Comparison of ENCODE assay signal across 10 mouse cellular contexts in the genomic region with DNA sequence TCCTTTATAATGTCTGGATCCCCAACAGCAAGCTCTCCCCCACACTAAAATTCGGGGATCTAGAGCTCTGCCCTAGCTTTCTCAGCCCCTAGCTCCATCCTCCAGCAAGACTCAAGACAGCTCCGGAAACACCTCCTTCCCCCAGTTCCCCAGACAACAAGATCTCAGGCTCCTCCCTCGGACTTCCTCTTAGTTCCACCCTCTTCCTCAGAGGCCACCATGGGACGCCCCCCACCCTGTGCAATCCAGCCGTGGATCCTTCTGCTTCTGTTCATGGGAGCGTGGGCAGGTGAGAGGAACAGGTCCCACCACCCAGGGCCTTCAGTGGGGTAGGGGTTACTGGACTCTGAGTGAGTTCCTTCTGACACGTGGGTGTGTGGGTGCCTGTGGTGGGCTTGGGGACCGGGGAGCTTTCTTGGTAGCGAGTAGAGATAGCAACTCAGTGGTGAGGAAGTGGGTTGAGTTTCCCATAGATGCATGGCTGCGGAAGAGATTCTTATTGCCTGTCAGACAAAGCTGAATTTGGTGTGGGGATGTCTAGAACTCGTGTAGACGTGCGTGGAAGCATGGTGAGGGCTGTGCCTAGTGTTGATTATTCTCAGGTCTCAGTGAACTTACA. TPM values are rescaled to one million over a fixed set of nuclear protein-coding genes. Genes with fewer than 3 reads are reported as not detected.
DNase-seq lines count a peak whose midpoint lies in the region; ATAC-seq and TF ChIP-seq lines count a peak whose summit lies in the region.
"Had no signal": no experiment of that assay in that cellular context is flagged by ENCODE, and none has a peak within 500 bp of the region (broad histone marks: within the 10 kb centered on the region; RNA-seq: fewer than 3 reads in every experiment).

No protein-coding gene starts in this region.

- H3K9me3 ChIP-seq in forebrain, embryonic 15.5 days, result no peaks in the 10 kb centered on the region
- H3K9me3 ChIP-seq in kidney, postnatal 0 days (replicated peaks; ENCODE audit: low read length), result no peaks in the 10 kb centered on the region

- no peaks in the 10 kb centered on the region; the same call in 1 of the 2 replicates for H3K4me1 ChIP-seq in heart, adult 2 months (ENCODE audit: control insufficient read depth, insufficient read depth, low read length)
- peaks cover 20% of the 10 kb centered on the region for H3K4me1 ChIP-seq in forebrain, embryonic 15.5 days
- H3K4me1 ChIP-seq in kidney, postnatal 0 days (replicated peaks; ENCODE audit: insufficient read depth, low read length), result peaks cover 6% of the 10 kb centered on the region

- whole genome bisulfite sequencing in heart, adult 2 months, result 31% methylated on average over 13 of the region's 13 CpGs
- WGBS in forebrain, embryonic 15.5 days, result 36% methylated on average over 13 of the region's 13 CpGs
- 37% methylated on average over 13 of the region's 13 CpGs for WGBS in kidney, postnatal 0 days

- no peak for TF ChIP-seq EP300 in heart, adult 2 months (IDR thresholded peaks at IDR 0.05; ENCODE audit: insufficient read depth, low read depth, low read length)

- ATAC-seq in forebrain, embryonic 15.5 days (replicated peaks), result peak; percentile 57
- peak; percentile 44 for ATAC-seq in kidney, postnatal 0 days (replicated peaks; ENCODE audit: low FRiP score, low read depth)
- no peak for ATAC-seq in erythroid progenitor cell, adult 5-6 weeks (replicated peaks; ENCODE audit: low FRiP score, poor library complexity, severe bottlenecking)

- H3K27me3 ChIP-seq in heart, adult 2 months (ENCODE audit: control insufficient read depth, insufficient read depth, low read length), result no peaks in the 10 kb centered on the region
- peaks cover 32% of the 10 kb centered on the region for H3K27me3 ChIP-seq in forebrain, embryonic 15.5 days
- no peaks in the 10 kb centered on the region for H3K27me3 ChIP-seq in kidney, postnatal 0 days (ENCODE audit: insufficient read depth, low read length)

- peak; percentile 43 to 45 for DNase-seq in heart, adult 2 months
- DNase-seq in heart, postnatal 14 days, result no peak
- DNase-seq in kidney, postnatal 0 days (ENCODE audit: low spot score), result peak; percentile 29
- DNase-seq in mesoderm, embryonic 11.5 days (ENCODE audit: low read depth, low spot score), result peak; percentile 12
- no peak for DNase-seq in urinary bladder, postnatal 36 days (ENCODE audit: low spot score in 2 of 2)
- no peak for DNase-seq in layer of hippocampus, postnatal 10 days (ENCODE audit: low spot score in 2 of 2)

- H3K9ac ChIP-seq in heart, adult 2 months (ENCODE audit: low read depth, low read length), result peak overlapping the region; percentile 40
- peak overlapping the region; percentile 55 for H3K9ac ChIP-seq in forebrain, embryonic 15.5 days (replicated peaks)
- H3K9ac ChIP-seq in kidney, postnatal 0 days (ENCODE audit: low read depth, low read length), result peak overlapping the region; percentile 47; the same call in 1 of the 2 replicates

- H3K4me2 ChIP-seq in forebrain, embryonic 15.5 days (replicated peaks), result peak overlapping the region; percentile 80
- H3K4me2 ChIP-seq in kidney, postnatal 0 days (ENCODE audit: low read length), result peak overlapping the region; percentile 93

- no peaks in the 10 kb centered on the region for H3K79me2 ChIP-seq in heart, adult 2 months (replicated peaks; ENCODE audit: control insufficient read depth, insufficient read depth, low read length)

- intact Hi-C loops in heart, adult 2 months (cut with DNase I), result loop anchor here (2.0 kb wide), 1 partner anchor 17 kb away; no protein-coding TSS in a partner anchor
- intact Hi-C loops in heart, postnatal 14 days (cut with DNase I), result no loop called here

- H3K4me3 ChIP-seq in heart, adult 2 months, result peak overlapping the region; percentile 54
- peak overlapping the region; percentile 52 for H3K4me3 ChIP-seq in forebrain, embryonic 15.5 days
- H3K4me3 ChIP-seq in kidney, postnatal 0 days (replicated peaks; ENCODE audit: low read depth, low read length), result peak overlapping the region; percentile 49

- H3K36me3 ChIP-seq in heart, adult 2 months (ENCODE audit: control insufficient read depth, insufficient read depth, low read length), result no peaks in the 10 kb centered on the region
- no peaks in the 10 kb centered on the region for H3K36me3 ChIP-seq in forebrain, embryonic 15.5 days
- H3K36me3 ChIP-seq in kidney, postnatal 0 days (ENCODE audit: insufficient read depth, low read length), result no peaks in the 10 kb centered on the region

- peak overlapping the region; percentile 65 for H3K27ac ChIP-seq in heart, adult 2 months
- no peak overlapping the region for H3K27ac ChIP-seq in forebrain, embryonic 15.5 days (replicated peaks)
- no peak overlapping the region for H3K27ac ChIP-seq in kidney, postnatal 0 days
- H3K27ac ChIP-seq: macrophage had no signal

- TF ChIP-seq POLR2A in heart, adult 2 months (IDR thresholded peaks at IDR 0.05; ENCODE audit: insufficient read depth, low read depth, low read length), result peak; percentile 57; the same call in 1 of the 2 replicates

- TF ChIP-seq CTCF in heart, adult 2 months (IDR thresholded peaks at IDR 0.05), result no peak
- no peak for TF ChIP-seq CTCF in kidney, postnatal 0 days (IDR thresholded peaks at IDR 0.05; ENCODE audit: low read depth)

RNA-seq across cellular contexts. Expression of gene Klk8, which starts 0.6 kb away (rescaled TPM):
- total RNA-seq in heart, adult 2 months (2021), result 10 to 100 TPM; 10.6 TPM
- 8.5 and 9.0 TPM in 2 replicates for polyA plus RNA-seq in heart, adult 2 months (2012; rRNA removed)
- total RNA-seq in heart, postnatal 14 days (2021), result 10 to 100 TPM; 10.6 to 14.2 TPM
- 4.8 and 6.4 TPM in 2 replicates for polyA plus RNA-seq in forebrain, embryonic 15.5 days (2015; fragmentation: Nextera tagmentation; extraction: Ambion mirVana)
- 23.1 and 26.8 TPM in 2 replicates for polyA plus RNA-seq in kidney, postnatal 0 days (2015; fragmentation: Nextera tagmentation; extraction: Ambion mirVana)
- total RNA-seq in erythroid progenitor cell, adult 5-6 weeks (2015; ENCODE audit: low replicate concordance), result not detected in 2 replicates
- not detected in 2 replicates for total RNA-seq in erythroid progenitor cell, adult 5-6 weeks (2017; ENCODE audit: low replicate concordance)
- 10 to 100 TPM; 23.5 to 25.0 TPM for total RNA-seq in layer of hippocampus, postnatal 10 days (2021)
- polyA plus RNA-seq: macrophage had no signal

RNA-seq across cellular contexts. Expression of gene Klk9, which starts 6.3 kb away (rescaled TPM):
- not detected for total RNA-seq in heart, adult 2 months (2021)
- polyA plus RNA-seq in heart, adult 2 months (2012; rRNA removed), result 0.12 TPM in 2 replicates
- total RNA-seq in heart, postnatal 14 days (2021), result not detected
- not detected in 2 replicates for polyA plus RNA-seq in forebrain, embryonic 15.5 days (2015; fragmentation: Nextera tagmentation; extraction: Ambion mirVana)
- polyA plus RNA-seq in kidney, postnatal 0 days (2015; fragmentation: Nextera tagmentation; extraction: Ambion mirVana), result 0.08 and 0.18 TPM in 2 replicates
- total RNA-seq in erythroid progenitor cell, adult 5-6 weeks (2015; ENCODE audit: low replicate concordance), result not detected in 2 replicates
- total RNA-seq in erythroid progenitor cell, adult 5-6 weeks (2017; ENCODE audit: low replicate concordance), result not detected in 2 replicates
- not detected for total RNA-seq in layer of hippocampus, postnatal 10 days (2021)
- polyA plus RNA-seq: macrophage had no signal

RNA-seq across cellular contexts. Expression of gene Klk7, which starts 13.1 kb away (rescaled TPM):
- not detected for total RNA-seq in heart, adult 2 months (2021)
- polyA plus RNA-seq in heart, adult 2 months (2012; rRNA removed), result 0.08 TPM in 1 of 2 replicates, not detected in the other
- total RNA-seq in heart, postnatal 14 days (2021), result under 1 TPM; 0.19 to 0.20 TPM
- not detected in 2 replicates for polyA plus RNA-seq in forebrain, embryonic 15.5 days (2015; fragmentation: Nextera tagmentation; extraction: Ambion mirVana)
- 0.14 TPM in 1 of 2 replicates, not detected in the other for polyA plus RNA-seq in kidney, postnatal 0 days (2015; fragmentation: Nextera tagmentation; extraction: Ambion mirVana)
- not detected in 2 replicates for total RNA-seq in erythroid progenitor cell, adult 5-6 weeks (2015; ENCODE audit: low replicate concordance)
- not detected in 2 replicates for total RNA-seq in erythroid progenitor cell, adult 5-6 weeks (2017; ENCODE audit: low replicate concordance)
- total RNA-seq in layer of hippocampus, postnatal 10 days (2021), result under 1 TPM; 0.29 to 0.62 TPM
- polyA plus RNA-seq: C2C12, macrophage had no signal

RNA-seq across cellular contexts. Expression of gene Klk10, which starts 17.1 kb away (rescaled TPM):
- total RNA-seq in heart, adult 2 months (2021), result under 1 TPM; 0.27 to 0.65 TPM
- 0.70 and 1.8 TPM in 2 replicates for polyA plus RNA-seq in heart, adult 2 months (2012; rRNA removed)
- total RNA-seq in heart, postnatal 14 days (2021), result under 1 TPM; 0.22 to 0.33 TPM
- polyA plus RNA-seq in forebrain, embryonic 15.5 days (2015; fragmentation: Nextera tagmentation; extraction: Ambion mirVana), result 0.17 and 0.36 TPM in 2 replicates
- 0.46 and 0.51 TPM in 2 replicates for polyA plus RNA-seq in kidney, postnatal 0 days (2015; fragmentation: Nextera tagmentation; extraction: Ambion mirVana)
- total RNA-seq in erythroid progenitor cell, adult 5-6 weeks (2015; ENCODE audit: low replicate concordance), result not detected in 2 replicates
- not detected in 2 replicates for total RNA-seq in erythroid progenitor cell, adult 5-6 weeks (2017; ENCODE audit: low replicate concordance)
- total RNA-seq in layer of hippocampus, postnatal 10 days (2021), result under 1 TPM; 0.31 to 0.43 TPM
- polyA plus RNA-seq: macrophage had no signal

RNA-seq across cellular contexts. Expression of gene Klk11, which starts 23.5 kb away (rescaled TPM):
- under 1 TPM; 0.25 to 0.44 TPM for total RNA-seq in heart, adult 2 months (2021)
- polyA plus RNA-seq in heart, adult 2 months (2012; rRNA removed), result 0.20 and 0.78 TPM in 2 replicates
- under 1 TPM in 1 of 2 experiments, not detected in 1; 0.17 TPM for total RNA-seq in heart, postnatal 14 days (2021)
- not detected in 2 replicates for polyA plus RNA-seq in forebrain, embryonic 15.5 days (2015; fragmentation: Nextera tagmentation; extraction: Ambion mirVana)
- polyA plus RNA-seq in kidney, postnatal 0 days (2015; fragmentation: Nextera tagmentation; extraction: Ambion mirVana), result 0.18 TPM in 1 of 2 replicates, not detected in the other
- total RNA-seq in erythroid progenitor cell, adult 5-6 weeks (2015; ENCODE audit: low replicate concordance), result not detected in 2 replicates
- total RNA-seq in erythroid progenitor cell, adult 5-6 weeks (2017; ENCODE audit: low replicate concordance), result not detected in 2 replicates
- total RNA-seq in layer of hippocampus, postnatal 10 days (2021), result not detected
- polyA plus RNA-seq: C2C12, macrophage had no signal

Comparison
In these comparisons a context has a peak if more than half of its experiments do, and no peak if none do; other contexts are left out.
1. DNase-seq: peak in heart, adult 2 months (2 of 2), kidney, postnatal 0 days (single experiment) and mesoderm, embryonic 11.5 days (single experiment); none in heart, postnatal 14 days (0 of 2), urinary bladder, postnatal 36 days (0 of 2) and layer of hippocampus, postnatal 10 days (0 of 2).
2. RNA of gene Klk8, which starts 0.6 kb away (total RNA-seq): 23.5 to 25.0 TPM in layer of hippocampus, postnatal 10 days, 10.6 to 14.2 TPM in heart, postnatal 14 days and 10.6 TPM in heart, adult 2 months; not detected in erythroid progenitor cell, adult 5-6 weeks; every median in the first group is over 10 times any median in the second.
3. Peak in every context shown above with its lines, with median percentiles within 50 percentile points of each other: H3K4me3 ChIP-seq and H3K9ac ChIP-seq.